ENCODE assay signal across 1 mouse cellular context in genomic region chr5:129890390-129890789, GRCm38 (mm10). TPM values are rescaled to one million over a fixed set of nuclear protein-coding genes. Genes with fewer than 3 reads are reported as not detected.
"Had no signal": no experiment of that assay in that cellular context is flagged by ENCODE, and none has a peak within 500 bp of the region (broad histone marks: within the 10 kb centered on the region; RNA-seq: fewer than 3 reads in every experiment).

No protein-coding gene starts in this region.

RNA-seq across cellular contexts. Expression of gene Phkg1, which starts 8.0 kb away (rescaled TPM):
- polyA plus RNA-seq: intestine, postnatal 0 days had no signal
